Mouse (Mus musculus): ENCODE results near the gene Cers6.

Gene Cers6

DNA sequence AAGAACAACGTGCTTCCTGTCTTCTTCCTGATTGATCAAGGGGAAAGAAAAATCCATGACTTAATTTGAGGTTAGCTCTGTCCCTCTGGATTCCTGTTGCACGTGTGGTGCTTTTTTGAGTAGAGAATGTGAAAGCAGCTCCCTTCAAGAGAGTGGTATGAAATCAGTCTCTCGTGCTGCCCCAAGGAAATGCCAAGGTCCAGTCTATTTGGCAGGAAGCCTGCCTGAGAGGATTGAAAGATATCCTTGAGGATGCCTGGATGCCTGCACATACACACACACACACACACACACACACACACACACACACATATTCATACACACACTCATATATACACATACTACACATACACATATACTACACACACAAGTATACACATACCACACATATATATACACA lies 287.4 kb downstream of the Cers6 start:
- no peak for DNase-seq (ENCODE audit: low read depth in 1 of 2, low spot score in 2 of 2)

DNA sequence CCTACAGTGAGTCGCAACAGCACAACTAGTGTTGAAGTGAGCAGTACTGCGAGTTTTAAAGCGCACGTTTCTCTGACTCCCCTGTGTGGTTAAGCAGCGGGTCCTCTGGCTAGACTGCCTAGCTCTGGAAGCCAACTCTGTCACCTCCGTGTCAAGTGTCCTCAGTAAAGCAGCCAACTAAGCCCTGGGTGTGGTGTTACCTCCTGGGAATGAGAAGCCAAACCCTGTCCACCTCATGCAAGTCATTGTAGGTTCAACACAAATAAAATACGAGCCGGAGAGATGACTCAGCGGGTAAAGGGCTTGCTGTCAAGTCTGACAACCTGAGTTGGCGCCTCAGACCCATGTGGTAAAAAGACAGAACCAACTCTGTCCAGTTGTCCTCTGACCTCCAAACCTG lies 287.9 kb downstream of the Cers6 start:
- DNase-seq (ENCODE audit: low read depth in 1 of 2, low spot score in 2 of 2) = no peak

DNA sequence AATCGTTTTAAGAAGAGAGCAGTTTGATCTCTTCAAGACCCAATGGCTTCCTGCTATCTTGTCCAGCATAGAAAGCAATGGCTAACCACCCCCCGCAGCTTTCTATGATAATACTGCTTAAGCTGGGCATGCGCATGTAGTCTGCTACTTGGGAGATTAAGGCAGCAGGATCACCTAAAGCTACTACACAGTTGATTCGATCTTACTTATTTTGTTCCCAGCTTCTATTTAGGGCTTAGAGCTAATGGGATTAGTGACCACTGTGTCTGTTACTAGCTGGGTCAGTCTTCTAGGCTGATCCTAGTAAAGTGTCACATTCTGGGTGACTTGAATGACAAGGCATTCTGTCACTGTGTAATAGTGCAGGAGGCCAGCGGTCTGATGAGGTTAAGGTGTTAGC lies 289.6 kb downstream of the Cers6 start:
- DNase-seq (ENCODE audit: low read depth in 1 of 2, low spot score in 2 of 2) = no peak

DNA sequence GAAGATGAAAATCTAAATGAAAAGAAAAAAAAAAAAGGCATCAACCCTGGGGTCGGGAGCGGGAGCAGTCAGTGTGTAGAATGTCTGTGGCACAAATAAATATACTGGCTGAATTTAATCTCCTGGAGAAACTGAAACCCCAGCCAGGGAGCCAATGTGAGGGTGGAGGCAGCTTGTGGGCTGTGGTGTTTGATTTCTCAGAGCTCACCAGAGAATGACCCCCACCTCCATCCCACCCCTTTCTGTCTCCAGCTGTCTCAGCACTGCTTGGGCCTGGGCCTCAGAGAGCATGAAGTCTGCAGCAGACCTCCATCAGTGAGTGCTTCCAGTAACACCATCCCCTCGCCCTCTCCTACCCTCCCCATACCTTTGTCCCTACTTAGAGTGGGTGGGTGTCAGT lies 294.6 kb downstream of the Cers6 start:
- no peak for DNase-seq (ENCODE audit: low read depth in 1 of 2, low spot score in 2 of 2)

DNA sequence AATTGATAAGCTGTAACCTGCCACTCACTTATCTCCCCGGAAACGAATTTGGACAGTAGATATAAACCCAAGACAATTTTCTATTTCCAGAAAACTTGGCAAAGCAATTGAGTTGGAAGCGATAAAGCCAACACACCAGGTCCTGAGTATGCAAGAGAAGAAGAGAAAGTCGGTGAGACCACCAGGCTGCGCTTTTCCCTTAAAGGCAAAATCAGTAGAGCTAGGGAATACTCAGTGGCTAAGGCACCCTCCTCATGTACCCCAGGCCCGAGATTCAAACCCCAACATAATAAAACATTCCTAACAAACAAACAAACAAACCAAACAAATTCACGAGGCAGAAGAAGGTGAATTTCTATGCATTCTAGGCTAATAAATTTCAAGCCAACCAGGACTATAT lies 295.0 kb downstream of the Cers6 start:
- DNase-seq (ENCODE audit: low read depth in 1 of 2, low spot score in 2 of 2) = no peak

DNA sequence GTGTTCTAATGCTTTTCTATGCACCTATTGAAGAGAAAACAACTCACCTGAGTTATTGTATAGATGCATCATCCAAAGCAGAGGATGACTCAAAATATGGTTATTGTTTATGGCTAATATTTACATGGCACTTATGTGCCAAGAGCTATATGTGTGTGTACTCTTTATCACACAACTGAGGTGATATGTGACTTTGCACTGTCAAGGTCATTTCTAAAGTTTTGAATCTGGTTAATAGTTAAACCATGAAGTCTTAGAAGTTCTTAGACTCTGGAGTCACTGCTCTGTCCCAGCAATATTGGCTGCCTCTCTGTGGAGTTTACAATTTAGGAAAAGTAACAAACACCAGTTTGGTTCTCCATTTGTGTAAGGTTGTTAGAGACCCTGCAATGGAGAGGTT lies 297.7 kb downstream of the Cers6 start:
- no peak for DNase-seq (ENCODE audit: low read depth in 1 of 2, low spot score in 2 of 2)
